Mouse (Mus musculus): ENCODE results near the gene Sptssa. TPM values are rescaled to one million over a fixed set of nuclear protein-coding genes. Genes with fewer than 3 reads are reported as not detected.

Sptssa gene
- polyA plus RNA-seq, 1 experiment, result 67.1 TPM

DNA sequence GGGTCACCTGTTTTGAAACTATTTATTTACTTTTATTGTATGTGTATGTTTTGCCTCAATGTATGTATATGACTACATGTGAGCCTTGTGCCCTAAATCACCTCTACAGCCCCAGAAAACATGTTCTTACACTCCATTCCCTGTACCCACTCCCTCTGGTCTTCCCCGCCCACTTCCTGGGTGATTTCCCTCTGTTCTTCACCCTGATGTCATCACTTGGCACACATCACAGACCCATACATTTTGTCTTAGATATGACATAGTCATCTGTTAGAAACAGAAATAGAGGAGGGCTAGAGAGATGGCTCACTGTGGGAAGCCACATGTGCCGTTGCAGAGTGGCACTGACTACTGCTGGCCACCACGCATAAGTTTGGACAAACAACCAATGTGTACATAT lies 58.0 kb downstream of the Sptssa start:
- Histone ChIP-seq H3K4me1 (ENCODE audit: control insufficient read depth, insufficient read depth, low read length) (no peaks in the 10 kb centered on the region), H3K4me3 (replicated peaks; ENCODE audit: extremely low read depth, low read depth, low read length) (no peak overlapping the region)
- WGBS, result 92% methylated on average over 3 of the region's 3 CpGs
- no peak for TF ChIP-seq POLR2A (IDR thresholded peaks at IDR 0.05; ENCODE audit: borderline replicate concordance, extremely low read depth, low read depth, low read length)
- no peak for TF ChIP-seq CTCF (IDR thresholded peaks at IDR 0.05; ENCODE audit: insufficient read depth, low read length)
- DNase-seq, result no peak

DNA sequence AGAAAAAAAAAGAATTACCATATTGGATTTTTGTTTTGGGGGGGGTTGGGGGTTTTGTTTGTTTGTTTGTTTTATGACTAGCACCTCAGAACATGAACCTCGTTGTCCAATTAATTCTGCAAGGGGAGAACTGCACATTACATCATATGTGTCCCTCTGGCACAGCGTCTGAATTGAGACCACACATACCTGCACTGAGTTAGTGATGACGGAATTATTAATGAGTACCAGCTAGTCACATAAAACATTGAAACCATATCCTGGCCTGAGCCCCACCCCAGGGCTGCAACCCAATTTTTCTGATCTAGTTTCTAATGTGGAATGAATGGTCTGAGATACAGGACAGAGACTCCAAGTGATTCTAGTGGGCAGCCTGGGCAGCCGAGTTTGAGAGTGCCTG lies 59.7 kb downstream of the Sptssa start:
- no peak overlapping the region for H3K4me3 ChIP-seq (replicated peaks; ENCODE audit: extremely low read depth, low read depth, low read length)
- 81% methylated on average over 4 of the region's 4 CpGs for WGBS
- TF ChIP-seq CTCF (IDR thresholded peaks at IDR 0.05; ENCODE audit: insufficient read depth, low read length), result no peak
- no peak for TF ChIP-seq POLR2A (IDR thresholded peaks at IDR 0.05; ENCODE audit: borderline replicate concordance, extremely low read depth, low read depth, low read length)
- DNase-seq, result no peak
- H3K4me1 ChIP-seq (ENCODE audit: control insufficient read depth, insufficient read depth, low read length), result no peaks in the 10 kb centered on the region

Other genes with a start within 250 kb of the Sptssa start
- gene Eapp, start 39.3 kb upstream of the Sptssa start, polyA plus RNA-seq (2012; rRNA removed), result 9.5 and 10.2 TPM in 2 replicates
- 14.4 and 17.0 TPM in 2 replicates for gene Snx6, start 139.1 kb upstream of the Sptssa start, polyA plus RNA-seq (2012; rRNA removed)
- gene Cfl2, start 206.3 kb upstream of the Sptssa start, polyA plus RNA-seq (2012; rRNA removed), result 12.5 and 27.8 TPM in 2 replicates